Mouse (Mus musculus): ENCODE measurements around the gene Krt26.

Gene Krt26

GRCm38 (mm10) chr11:99337866-99338265, at the start of gene Krt26:
TSS of gene Krt26 (minus strand) at chr11:99337966.
- DNase-seq = no peak

DNA sequence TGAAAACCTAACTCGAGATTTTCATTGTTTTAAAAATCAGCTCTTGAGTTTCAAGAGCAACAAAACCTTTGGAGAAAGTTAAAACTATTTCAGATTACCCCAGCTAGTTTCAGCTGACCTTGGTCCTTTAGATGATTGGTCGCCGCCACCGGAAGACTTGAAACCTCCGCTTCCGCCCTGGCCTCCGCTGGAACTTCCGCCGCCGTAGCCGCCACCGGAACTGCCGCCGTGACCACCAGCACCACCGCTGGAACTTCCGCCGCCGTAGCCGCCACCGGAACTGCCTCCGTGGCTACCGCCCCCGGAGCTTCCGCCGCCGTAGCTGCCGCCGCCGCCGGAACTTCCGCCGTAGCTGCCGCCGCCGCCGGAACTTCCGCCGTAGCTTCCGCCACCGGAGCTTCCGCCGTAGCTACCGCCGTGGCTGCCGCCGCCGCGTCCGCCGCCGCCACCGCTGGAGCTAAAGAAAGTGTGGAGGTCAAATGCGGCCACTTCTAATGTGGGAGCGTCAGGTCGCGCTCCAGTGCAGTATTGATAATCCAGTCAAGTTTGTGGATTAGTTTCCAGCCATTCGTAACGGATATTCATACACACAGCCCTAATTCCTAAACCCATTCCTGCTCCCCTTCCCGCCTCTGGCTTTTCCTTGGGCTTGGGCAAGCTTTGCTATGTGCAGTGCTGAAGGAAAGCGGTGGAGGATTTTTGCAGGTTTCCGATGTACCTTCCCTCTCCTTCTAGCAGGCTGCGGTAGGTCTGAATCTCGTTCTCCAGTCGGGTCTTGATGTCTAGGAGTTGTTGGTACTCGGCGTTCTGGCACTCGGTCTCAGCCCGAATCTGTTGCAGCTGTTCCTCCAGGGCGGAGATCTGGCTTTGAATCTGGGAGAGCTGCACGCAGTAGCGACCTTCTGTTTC, 48.3 kb upstream of the Krt26 start:
- peak; percentile 93 for DNase-seq

GRCm38 (mm10) chr11:99379568-99379967, 41.8 kb upstream of the Krt26 start:
- peak; percentile 51 for DNase-seq

GRCm38 (mm10) chr11:99374803-99375202, 37.0 kb upstream of the Krt26 start, which contains the start of gene Krt28:
TSS of gene Krt28 (minus strand) at chr11:99374903.
- DNase-seq = no peak

DNA sequence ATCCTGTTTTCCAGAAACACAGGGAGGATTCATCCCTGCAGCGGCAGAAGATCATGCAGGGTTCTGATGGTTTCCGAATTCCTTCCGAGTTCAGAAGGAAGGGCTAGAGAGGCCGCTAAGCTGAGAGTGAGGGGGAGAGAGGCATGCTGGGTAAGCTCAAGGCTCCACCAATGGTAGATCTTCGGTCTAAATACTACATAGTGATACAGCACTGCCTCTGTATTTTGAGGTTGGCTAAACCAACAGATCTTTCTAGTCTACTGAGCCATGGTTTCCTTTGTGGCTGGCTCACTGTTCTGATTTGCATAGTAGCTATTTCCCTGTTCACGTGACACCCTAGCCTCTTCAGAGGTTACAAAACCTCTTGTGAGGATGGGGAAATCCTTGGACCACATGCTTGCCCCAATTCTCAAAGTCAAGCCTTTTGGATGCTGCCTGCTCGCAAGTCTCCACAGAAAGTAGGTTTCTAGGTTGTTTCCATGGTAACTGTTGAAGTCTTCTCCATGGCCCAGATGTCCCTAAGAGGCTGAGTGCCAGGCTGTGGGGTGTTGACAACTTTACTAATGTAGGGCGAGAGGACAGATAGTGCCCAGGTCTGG, 32.2 kb upstream of the Krt26 start:
- DNase-seq = no peak

DNA sequence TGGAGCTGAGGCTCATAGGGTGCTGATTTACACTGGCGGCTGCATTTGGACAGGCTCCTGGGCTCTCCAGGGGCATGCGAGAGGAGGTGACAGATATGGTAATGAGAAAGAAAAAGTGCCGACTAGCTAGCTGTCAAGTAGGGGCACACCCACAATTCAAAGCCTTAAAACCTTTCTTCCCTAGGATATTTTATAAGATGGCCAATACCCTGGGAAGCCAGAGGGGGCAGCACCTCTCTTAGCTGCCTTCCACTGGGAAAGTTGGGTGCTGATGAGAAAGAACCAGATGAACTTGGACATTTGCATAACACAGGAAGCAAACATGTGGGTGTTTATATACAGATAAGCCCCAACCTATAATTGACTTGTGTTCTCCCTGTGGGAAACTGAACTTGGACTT, 31.5 kb upstream of the Krt26 start:
- DNase-seq = no peak

GRCm38 (mm10) chr11:99366791-99367190, 29.0 kb upstream of the Krt26 start:
- DNase-seq = peak; percentile 11

- DNase-seq = no peak
These were observed 26.6 kb upstream of the Krt26 start for GRCm38 (mm10) chr11:99364412-99364811.

DNA sequence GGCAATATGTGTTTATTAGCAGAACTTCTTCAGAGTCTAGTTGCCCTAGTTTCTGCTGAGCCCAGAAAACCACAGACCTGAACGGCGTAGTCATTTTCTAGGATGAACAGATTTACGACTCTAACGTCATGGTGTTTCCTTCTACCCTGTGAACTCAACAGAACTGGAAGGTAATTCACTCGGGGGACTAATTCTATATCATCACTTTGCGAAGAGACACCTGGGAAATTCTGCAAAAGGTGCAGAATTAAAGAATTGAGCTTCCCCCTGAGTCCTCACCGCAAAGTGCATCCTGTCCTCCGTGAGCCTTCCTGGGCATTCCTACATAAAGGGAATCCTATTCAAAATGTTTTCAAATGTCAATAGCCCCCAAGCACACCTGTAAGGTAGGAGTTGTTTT, 23.7 kb upstream of the Krt26 start:
- no peak for DNase-seq

GRCm38 (mm10) chr11:99351004-99351403, 13.2 kb upstream of the Krt26 start, which contains the start of gene Krt27:
TSS of gene Krt27 (minus strand) at chr11:99351104.
- no peak for DNase-seq

- no peak for DNase-seq
These were observed 1.6 kb upstream of the Krt26 start for GRCm38 (mm10) chr11:99339299-99339847.

GRCm38 (mm10) chr11:99333426-99333825, 4.3 kb downstream of the Krt26 start:
- DNase-seq = no peak

DNA sequence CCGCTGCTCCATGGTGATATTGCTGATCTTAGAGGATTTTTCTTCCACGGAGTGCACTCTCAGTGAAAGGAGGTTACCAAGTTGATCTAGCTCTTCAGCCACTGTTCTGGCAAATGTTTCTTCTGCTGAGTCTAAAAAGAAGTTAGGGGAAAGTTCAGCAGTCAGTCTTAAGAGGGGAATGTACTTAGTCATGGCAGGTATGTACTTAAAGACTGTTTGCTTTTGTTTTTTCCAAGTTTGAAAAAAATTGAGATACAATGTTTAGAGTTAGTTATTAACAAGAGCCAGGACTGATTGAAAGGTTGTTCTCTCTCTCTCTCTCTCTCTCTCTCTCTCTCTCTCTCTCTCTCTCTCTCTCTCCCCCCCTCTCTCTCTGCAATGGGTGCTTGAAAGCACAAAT, 8.1 kb downstream of the Krt26 start:
- DNase-seq = no peak

GRCm38 (mm10) chr11:99322851-99323250, 14.9 kb downstream of the Krt26 start, which contains the start of gene Krt25:
TSS of gene Krt25 (minus strand) at chr11:99322951.
- DNase-seq = no peak

DNA sequence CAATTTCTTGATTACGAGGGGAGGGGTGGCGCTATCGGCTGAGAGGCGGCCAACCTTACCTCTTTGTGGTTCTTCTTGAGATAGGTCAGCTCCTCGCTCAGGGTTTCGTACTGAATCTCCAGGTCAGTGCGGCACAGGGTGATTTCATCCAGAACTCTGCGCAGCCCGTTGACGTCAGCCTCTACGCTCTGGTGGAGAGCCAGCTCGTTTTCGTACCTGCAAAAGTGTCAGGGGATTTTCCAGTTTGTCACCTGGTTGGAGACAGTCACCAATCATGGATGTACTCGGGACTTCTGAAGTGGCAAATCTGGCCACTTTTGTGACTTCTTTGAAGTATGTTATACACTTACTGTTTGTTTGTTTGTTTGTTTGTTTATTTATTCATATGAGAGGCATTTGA, 16.7 kb downstream of the Krt26 start:
- no peak for DNase-seq

DNA sequence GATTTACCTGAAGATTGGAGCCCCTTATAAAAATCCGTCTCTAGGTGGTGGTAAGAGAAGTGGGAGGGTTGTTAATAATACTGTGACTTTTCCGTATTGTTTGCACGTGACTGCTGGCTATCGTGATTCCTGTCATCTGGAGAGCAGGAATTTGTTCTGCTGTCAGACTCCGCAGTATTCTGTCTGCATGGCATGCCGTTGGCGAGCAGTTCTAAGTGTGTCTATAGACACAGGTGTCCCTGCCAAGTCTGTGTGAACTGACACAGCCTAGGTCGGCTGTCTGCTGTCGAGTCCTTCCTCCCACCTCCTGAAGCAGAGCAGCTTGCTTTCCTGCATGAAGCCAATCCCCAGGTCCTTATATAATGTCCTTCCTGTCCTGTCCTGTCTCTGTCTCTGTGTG, 18.6 kb downstream of the Krt26 start:
- no peak for DNase-seq

GRCm38 (mm10) chr11:99316543-99316942, 21.2 kb downstream of the Krt26 start:
- no peak for DNase-seq

DNA sequence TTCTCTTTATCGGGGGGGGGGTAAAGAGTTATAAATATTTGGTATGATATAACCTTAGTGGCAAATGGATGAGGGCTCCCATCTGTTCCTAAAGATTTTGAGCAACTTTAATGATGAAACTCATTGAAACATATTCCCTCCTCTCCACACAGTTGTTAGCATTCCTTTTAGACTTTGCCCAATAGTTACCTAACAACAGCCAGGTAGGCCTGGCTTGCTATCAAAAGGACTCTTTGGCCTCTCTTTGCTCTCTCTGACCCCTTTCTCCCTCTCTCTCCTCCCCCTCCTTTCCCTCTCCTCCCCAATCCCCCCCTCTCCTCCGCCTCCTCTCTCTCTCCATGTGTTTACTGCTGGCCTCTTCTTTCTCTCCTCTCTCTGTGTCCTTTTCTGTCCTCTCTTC, 23.2 kb downstream of the Krt26 start:
- DNase-seq = no peak

DNA sequence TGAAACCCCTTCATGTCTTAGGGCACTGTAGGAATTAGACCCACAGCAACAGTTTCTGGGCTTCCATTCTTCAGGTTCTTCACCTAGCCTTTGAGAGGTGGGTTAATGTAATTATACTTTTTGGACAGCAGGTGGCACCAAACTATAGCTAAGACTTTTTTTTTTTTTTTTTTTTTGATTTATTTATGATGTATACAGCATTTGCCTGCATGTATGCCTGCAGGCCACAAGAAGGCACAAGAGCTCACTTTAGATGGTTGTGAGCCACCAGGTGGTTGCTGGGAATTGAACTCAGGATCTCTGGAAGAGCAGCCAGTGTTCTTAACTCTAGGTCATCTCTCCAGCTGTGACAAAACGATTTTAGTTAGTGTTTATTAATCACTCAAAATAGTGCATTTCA, 26.9 kb downstream of the Krt26 start:
- DNase-seq = no peak

DNA sequence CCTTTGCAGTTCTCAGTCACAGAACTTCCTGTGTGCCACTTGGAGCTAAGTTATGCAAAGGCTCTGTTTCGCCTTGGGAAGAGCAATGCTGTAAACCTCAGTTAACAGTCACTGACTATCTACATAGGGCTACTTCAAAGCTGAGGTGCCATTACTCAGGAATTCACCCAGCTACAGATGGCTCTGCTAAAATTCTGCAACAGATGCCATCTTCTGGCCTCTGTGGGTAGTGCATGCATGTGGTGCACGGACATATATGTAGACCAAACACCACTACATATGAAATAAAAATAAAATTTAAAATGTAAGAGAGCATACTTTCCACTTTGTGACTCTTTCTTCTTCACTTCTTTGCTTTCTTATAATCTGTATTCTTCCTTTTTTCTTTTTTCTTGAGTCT, 30.2 kb downstream of the Krt26 start:
- peak; percentile 30 for DNase-seq

- DNase-seq = no peak
These were observed 42.7 kb downstream of the Krt26 start for GRCm38 (mm10) chr11:99295039-99295438.

DNA sequence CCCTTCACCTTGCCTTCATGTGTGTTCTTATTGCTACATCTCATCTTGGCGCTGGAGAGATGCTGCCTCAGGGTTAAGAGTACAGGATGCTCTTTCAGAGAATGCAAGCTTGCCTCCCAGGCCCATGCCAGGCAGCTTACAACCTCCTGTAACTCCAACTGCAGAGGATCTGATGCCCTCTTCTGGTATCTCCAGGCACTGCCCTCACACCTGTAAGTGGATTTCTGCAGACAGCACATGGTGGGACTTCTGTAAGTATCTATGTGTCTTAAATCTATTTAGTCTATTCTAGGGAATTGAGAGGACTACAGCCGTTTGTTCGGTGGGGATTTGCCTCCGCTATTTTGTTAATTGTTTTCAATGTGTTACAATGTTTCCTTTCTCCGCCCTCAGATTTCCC, 44.9 kb downstream of the Krt26 start:
- peak; percentile 7 for DNase-seq

DNA sequence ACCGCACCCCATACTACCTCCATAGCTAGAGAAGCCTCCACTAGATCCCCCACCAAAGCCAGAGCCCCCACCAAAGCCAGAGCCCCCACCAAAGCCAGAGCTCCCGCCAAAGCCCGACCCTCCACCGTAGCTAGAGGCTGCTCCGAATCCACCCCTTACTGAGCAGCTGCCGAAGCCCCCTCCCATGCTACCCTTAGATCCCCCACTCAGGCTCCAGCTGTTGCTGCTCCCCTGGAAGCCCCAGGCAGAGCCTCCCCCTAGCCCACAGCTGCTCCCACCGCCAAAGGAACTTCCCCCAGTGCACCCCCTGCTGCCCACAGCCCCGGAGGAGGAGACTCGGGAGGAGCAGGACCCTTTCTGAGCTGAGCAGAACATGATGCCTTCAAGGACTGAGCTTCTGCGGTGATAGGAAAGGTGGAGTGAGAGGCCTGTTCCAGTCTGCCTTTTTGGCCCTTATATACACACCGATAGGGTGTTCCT, 52.9 kb downstream of the Krt26 start, which contains the start of gene Krt24:
Krt24 (minus strand) TSS at position 430 of the 480 bp plus-strand sequence.
- no peak for DNase-seq

DNA sequence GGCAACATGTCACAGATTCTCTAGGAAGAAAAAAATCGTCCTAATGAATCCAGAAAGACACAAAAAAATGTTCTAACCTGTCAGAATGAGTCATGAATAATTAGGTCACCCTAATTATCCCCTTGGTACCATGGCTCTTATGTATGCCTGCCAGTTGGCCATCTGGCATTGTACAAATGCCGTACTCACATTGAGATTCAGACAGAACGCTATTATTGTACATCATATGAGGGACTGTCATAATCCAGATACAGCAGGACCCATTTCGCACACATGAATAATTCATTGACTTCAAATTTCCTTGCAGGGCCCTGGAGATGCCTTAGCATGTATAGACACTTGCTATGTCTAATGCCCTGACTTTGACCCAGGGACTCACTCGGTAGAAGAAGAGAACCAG, 53.8 kb downstream of the Krt26 start:
- no peak for DNase-seq

All from kidney, adult 11 months (tissue).